Mouse (Mus musculus) erythroblast, embryonic 14.5 days (primary cell): ENCODE results near the gene Gm20683.

Source experiments
- GATA1 ChIP-seq: IDR thresholded peaks from 2 replicates; pipeline ENCODE4 v1.6.1; 2012; ENCODE audit warnings: low read length, inconsistent platforms, mixed read lengths
- TAL1 ChIP-seq: IDR thresholded peaks from 3 replicates; pipeline ENCODE4 v1.6.1; 2012; ENCODE audit warnings: low read length, inconsistent platforms, mixed read lengths

- no peak for TF ChIP-seq TAL1
- no peak for TF ChIP-seq GATA1
These were observed 10.6 kb downstream of the Gm20683 start for GRCm38 (mm10) chr17:25830806-25831431.
